Mouse (Mus musculus) splenic B cell, adult 2 months (primary cell): ENCODE measurements around the gene Nipsnap2.
"Not testable (repeated sequence)": the region's sequence is repeated elsewhere in the genome, so short reads cannot be mapped to it uniquely, and the experiment has no call there.

Source experiments
- DNase-seq: peaks from one replicate; pipeline ENCODE4 v3.0.0-alpha.2; 2011; ENCODE audit warnings: low read depth, low spot score
- H3K27me3 ChIP-seq: 2 replicates; pipeline ENCODE4 v1.6.1; 2012; ENCODE audit warnings: mild to moderate bottlenecking, low read length, moderate library complexity, mixed read lengths; ENCODE audit not compliant: control insufficient read depth, poor library complexity, insufficient read depth, severe bottlenecking
- H3K36me3 ChIP-seq: 2 replicates; pipeline ENCODE4 v1.6.1; 2012; ENCODE audit warnings: mild to moderate bottlenecking, low read length, moderate library complexity, mixed read lengths; ENCODE audit not compliant: control insufficient read depth, poor library complexity, insufficient read depth, severe bottlenecking

Nipsnap2 gene

GRCm38 (mm10) chr5:129730344-129730743 is 5.5 kb downstream of the Nipsnap2 start:
- Histone ChIP-seq H3K27me3 (no peaks in the 10 kb centered on the region), H3K36me3 (no peaks in the 10 kb centered on the region)
- DNase-seq = no peak

GRCm38 (mm10) chr5:129731021-129731420 is 6.2 kb downstream of the Nipsnap2 start:
- DNase-seq = no peak

GRCm38 (mm10) chr5:129740976-129741375 is 16.1 kb downstream of the Nipsnap2 start:
- peaks cover 4% of the 10 kb centered on the region for H3K36me3 ChIP-seq
- DNase-seq = peak; percentile 54
- H3K27me3 ChIP-seq = no peaks in the 10 kb centered on the region

More at GRCm38 (mm10) chr5:129731021-129731420, 6.2 kb downstream of the Nipsnap2 start:
- Histone ChIP-seq H3K27me3 (no peaks in the 10 kb centered on the region), H3K36me3 (no peaks in the 10 kb centered on the region)

- H3K27me3 ChIP-seq = no peaks in the 10 kb centered on the region
- DNase-seq = no peak
- H3K36me3 ChIP-seq = peaks cover 7% of the 10 kb centered on the region
These were observed 18.1 kb downstream of the Nipsnap2 start for GRCm38 (mm10) chr5:129742903-129743488.

GRCm38 (mm10) chr5:129744050-129744449 is 19.2 kb downstream of the Nipsnap2 start:
- Histone ChIP-seq H3K27me3 (no peaks in the 10 kb centered on the region), H3K36me3 (peaks cover 8% of the 10 kb centered on the region)
- no peak for DNase-seq

GRCm38 (mm10) chr5:129756886-129757285 is 32.0 kb downstream of the Nipsnap2 start:
- no peak for DNase-seq
- Histone ChIP-seq H3K27me3 (no peaks in the 10 kb centered on the region), H3K36me3 (peaks cover 3% of the 10 kb centered on the region; the same call in 1 of the 2 replicates)

- no peak for DNase-seq
- H3K36me3 ChIP-seq = peaks cover 5% of the 10 kb centered on the region; the same call in 1 of the 2 replicates
- H3K27me3 ChIP-seq = no peaks in the 10 kb centered on the region
These were observed 35.1 kb downstream of the Nipsnap2 start for GRCm38 (mm10) chr5:129759929-129760480.

GRCm38 (mm10) chr5:129761865-129762540 is 37.1 kb downstream of the Nipsnap2 start:
- DNase-seq = no peak
- H3K36me3 ChIP-seq = peaks cover 7% of the 10 kb centered on the region; the same call in 1 of the 2 replicates
- no peaks in the 10 kb centered on the region for H3K27me3 ChIP-seq

- no peak for DNase-seq
- Histone ChIP-seq H3K27me3 (no peaks in the 10 kb centered on the region), H3K36me3 (peaks cover 3% of the 10 kb centered on the region; the same call in 1 of the 2 replicates)
These were observed 45.8 kb downstream of the Nipsnap2 start for GRCm38 (mm10) chr5:129770443-129771355.

- no peak for DNase-seq
- peaks cover 1% of the 10 kb centered on the region; the same call in 1 of the 2 replicates for H3K36me3 ChIP-seq
- no peaks in the 10 kb centered on the region for H3K27me3 ChIP-seq
These were observed 47.6 kb downstream of the Nipsnap2 start for GRCm38 (mm10) chr5:129772433-129772832.

GRCm38 (mm10) chr5:129773330-129773729 is 48.5 kb downstream of the Nipsnap2 start:
- H3K27me3 ChIP-seq, DNase-seq, H3K36me3 ChIP-seq: not testable (repeated sequence)

GRCm38 (mm10) chr5:129774661-129775060 is 49.8 kb downstream of the Nipsnap2 start:
- no peak for DNase-seq
- Histone ChIP-seq H3K27me3 (no peaks in the 10 kb centered on the region), H3K36me3 (peaks cover 1% of the 10 kb centered on the region; the same call in 1 of the 2 replicates)

- no peak for DNase-seq
- Histone ChIP-seq H3K27me3 (no peaks in the 10 kb centered on the region), H3K36me3 (no peaks in the 10 kb centered on the region)
These were observed 53.6 kb downstream of the Nipsnap2 start for GRCm38 (mm10) chr5:129778348-129778995.
